Mouse (Mus musculus) C2C12 (cell line): ENCODE results near the gene Hpse2. TPM values are rescaled to one million over a fixed set of nuclear protein-coding genes. Genes with fewer than 3 reads are reported as not detected.

Source experiments
- H3K27me3 ChIP-seq: one replicate; pipeline ENCODE4 v1.6.1; 2011; ENCODE audit not compliant: control insufficient read depth, insufficient read depth, insufficient read length
- H3K36me3 ChIP-seq: one replicate; pipeline ENCODE4 v1.6.1; 2011; ENCODE audit not compliant: control insufficient read depth, insufficient read depth
- H3K4me3 ChIP-seq: one replicate; pipeline ENCODE4 v1.5.1; 2011; ENCODE audit warnings: mild to moderate bottlenecking, control low read depth; ENCODE audit not compliant: poor library complexity, insufficient read depth, severe bottlenecking
- H3K79me2 ChIP-seq: one replicate; pipeline ENCODE4 v1.6.1; 2011; ENCODE audit not compliant: control insufficient read depth, insufficient read depth
- H3K79me3 ChIP-seq: one replicate; pipeline ENCODE4 v1.6.1; 2011; ENCODE audit warnings: low read depth, control low read depth
- H3ac ChIP-seq: one replicate; pipeline ENCODE3; 2011; ENCODE audit warnings: low read depth; ENCODE audit not compliant: control insufficient read depth, insufficient read length
- FOSL1 ChIP-seq: IDR thresholded peaks from one replicate; pipeline ENCODE4 v1.8.0; 2011; ENCODE audit warnings: mild to moderate bottlenecking, low read length; ENCODE audit not compliant: poor library complexity, insufficient read depth, severe bottlenecking
- polyA plus RNA-seq: library from polyadenylated mRNA; unstranded; fragments of >200 nt; fragmentation: generic; extraction: Trizol; gene quantifications from one replicate; pipeline ENCODE4 v1.2.1, GENCODE M21; 2012; ENCODE audit warnings: missing spikeins

The Hpse2 gene
- polyA plus RNA-seq, 1 experiment: not detected

DNA sequence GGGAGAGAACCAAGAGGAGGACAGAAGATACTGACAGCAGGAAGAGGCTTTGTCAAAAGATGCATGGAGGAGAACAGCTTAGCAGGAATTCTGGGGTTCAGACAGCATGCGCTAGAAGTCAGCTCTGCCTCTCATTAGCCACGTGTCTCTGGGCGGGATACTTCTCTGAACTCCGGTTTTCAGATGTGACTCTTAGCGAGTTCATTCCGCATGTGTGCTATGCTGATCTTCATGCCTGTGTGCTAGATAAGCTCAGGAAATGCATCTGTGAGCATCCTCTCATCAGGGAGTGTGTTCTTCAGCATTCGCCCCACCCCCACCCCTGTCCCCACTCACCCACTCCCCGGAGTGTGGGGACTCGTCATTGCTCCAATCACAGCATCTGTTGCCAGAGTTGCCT is 650.4 kb downstream of the Hpse2 start:
- H3K36me3 ChIP-seq: no peaks in the 10 kb centered on the region
- H3K79me3 ChIP-seq: no peaks in the 10 kb centered on the region
- no peak overlapping the region for H3K4me3 ChIP-seq
- H3ac ChIP-seq: no peak overlapping the region
- no peak for TF ChIP-seq FOSL1
- peaks cover 9% of the 10 kb centered on the region for H3K27me3 ChIP-seq
- no peaks in the 10 kb centered on the region for H3K79me2 ChIP-seq

Other genes starting within 250 kb of the Hpse2 start
- gene Cnnm1, start 52.1 kb upstream of the Hpse2 start, polyA plus RNA-seq: not detected
- 69.8 TPM for gene Got1, start 136.2 kb upstream of the Hpse2 start, polyA plus RNA-seq
- gene Nkx2-3, start 224.0 kb upstream of the Hpse2 start, polyA plus RNA-seq: 0.02 TPM